Mouse (Mus musculus) myocyte (in vitro differentiated cells): Measurements from ENCODE around the gene Pcsk2.

Source experiments
- CEBPB ChIP-seq: IDR thresholded peaks from 2 replicates; pipeline ENCODE4 v1.6.1; 2011; ENCODE audit warnings: mild to moderate bottlenecking, moderate library complexity; ENCODE audit not compliant: poor library complexity, insufficient read depth, severe bottlenecking
- E2F4 ChIP-seq: IDR thresholded peaks from one replicate; pipeline ENCODE4 v1.6.1; 2011; ENCODE audit warnings: mild to moderate bottlenecking, control low read depth, moderate library complexity; ENCODE audit not compliant: insufficient read depth
- MAX ChIP-seq: IDR thresholded peaks from one replicate; pipeline ENCODE4 v1.6.1; 2011; ENCODE audit warnings: low read depth, mild to moderate bottlenecking, control low read depth
- MYOD1 ChIP-seq, 3 experiments: IDR thresholded peaks; one replicate each; pipeline ENCODE4 v1.6.1; 2011; ENCODE audit warnings: control low read depth in 2 of 3, low read depth in 2 of 3, mild to moderate bottlenecking in 2 of 3, moderate library complexity in 1 of 3; ENCODE audit not compliant: insufficient read length in 2 of 3, control insufficient read depth in 1 of 3
- POLR2A ChIP-seq: IDR thresholded peaks from one replicate; pipeline ENCODE4 v1.6.1; 2011; ENCODE audit warnings: low read depth, mild to moderate bottlenecking, control low read depth, moderate library complexity; ENCODE audit not compliant: insufficient read length
- POLR2AphosphoS2 ChIP-seq: IDR thresholded peaks from one replicate; pipeline ENCODE4 v1.6.1; 2011; ENCODE audit warnings: low read depth, control low read depth; ENCODE audit not compliant: insufficient read length
- REST ChIP-seq: IDR thresholded peaks from one replicate; pipeline ENCODE4 v1.6.1; 2011; ENCODE audit warnings: mild to moderate bottlenecking, control low read depth, moderate library complexity; ENCODE audit not compliant: insufficient read depth, insufficient read length
- SRF ChIP-seq: IDR thresholded peaks from one replicate; pipeline ENCODE4 v1.6.1; 2011; ENCODE audit warnings: low read depth; ENCODE audit not compliant: control insufficient read depth, insufficient read length
- TCF12 ChIP-seq: IDR thresholded peaks from one replicate; pipeline ENCODE4 v1.6.1; 2011; ENCODE audit warnings: mild to moderate bottlenecking, control low read depth; ENCODE audit not compliant: poor library complexity, insufficient read depth, severe bottlenecking
- USF1 ChIP-seq: IDR thresholded peaks from one replicate; pipeline ENCODE4 v1.6.1; 2011; ENCODE audit warnings: low read depth, mild to moderate bottlenecking, control low read depth, moderate library complexity

- TF ChIP-seq E2F4 (no peak), POLR2A (no peak), MAX (no peak), MYOD1 (IDR thresholded peaks at IDR 0.05; ENCODE audit: control insufficient read depth in 1 of 3, insufficient read length in 2 of 3, low read depth in 2 of 3) (no peak), CEBPB (no peak), SRF (no peak), POLR2AphosphoS2 (no peak), USF1 (no peak), TCF12 (no peak), REST (no peak)
Measured at GRCm38 (mm10) chr2:143709249-143709648, 163.3 kb downstream of the Pcsk2 start.
